Mouse (Mus musculus): ENCODE measurements at regions not wholly inside any gene's neighbourhood (a gene's known extent, or its start where the extent isn't known, plus 50 kb on each side); places are given as distances from the start of the nearest gene placed in this dataset.

GRCm38 (mm10) chr11:112930186-112930808 lies 148.3 kb downstream of the Sox9 start:
- ATAC-seq, result peak; percentile 68
- no peaks in the 10 kb centered on the region for H3K27me3 ChIP-seq (replicated peaks; ENCODE audit: insufficient read depth, low read length)
- no peak overlapping the region for H3K4me3 ChIP-seq (ENCODE audit: low read depth, low read length)
- no peak overlapping the region for H3K4me2 ChIP-seq (replicated peaks; ENCODE audit: low read depth, low read length)
- H3K4me1 ChIP-seq (ENCODE audit: insufficient read depth, low read depth, low read length), result no peaks in the 10 kb centered on the region; the same call in 1 of the 2 replicates
- H3K9ac ChIP-seq (replicated peaks; ENCODE audit: low read depth), result no peak overlapping the region
- peak; percentile 73 for DNase-seq (ENCODE audit: low spot score)
- no peaks in the 10 kb centered on the region for H3K36me3 ChIP-seq (ENCODE audit: insufficient read depth, low read length)
- TF ChIP-seq CTCF (IDR thresholded peaks at IDR 0.05) (no peak), EP300 (IDR thresholded peaks at IDR 0.05) (peak; percentile 23; the same call in 1 of the 2 replicates)
- no peak overlapping the region for H3K27ac ChIP-seq (ENCODE audit: low read length)
- 39% methylated on average over 10 of the region's 10 CpGs for WGBS
- H3K9me3 ChIP-seq (ENCODE audit: low read length), result no peaks in the 10 kb centered on the region

GRCm38 (mm10) chr11:112938035-112938434 lies 156.0 kb downstream of the Sox9 start:
- ATAC-seq, result no peak
- H3K27ac ChIP-seq (ENCODE audit: low read length), result no peak overlapping the region
- no peaks in the 10 kb centered on the region for H3K27me3 ChIP-seq (replicated peaks; ENCODE audit: insufficient read depth, low read length)
- H3K4me2 ChIP-seq (replicated peaks; ENCODE audit: low read depth, low read length), result no peak overlapping the region
- no peak overlapping the region for H3K9ac ChIP-seq (replicated peaks; ENCODE audit: low read depth)
- TF ChIP-seq EP300 (IDR thresholded peaks at IDR 0.05) (no peak), CTCF (IDR thresholded peaks at IDR 0.05) (no peak)
- WGBS, result 77% methylated on average over 10 of the region's 10 CpGs
- no peaks in the 10 kb centered on the region for H3K4me1 ChIP-seq (ENCODE audit: insufficient read depth, low read depth, low read length)
- H3K36me3 ChIP-seq (ENCODE audit: insufficient read depth, low read length), result no peaks in the 10 kb centered on the region
- no peaks in the 10 kb centered on the region for H3K9me3 ChIP-seq (ENCODE audit: low read length)
- no peak for DNase-seq (ENCODE audit: low spot score)
- H3K4me3 ChIP-seq (ENCODE audit: low read depth, low read length), result no peak overlapping the region

GRCm38 (mm10) chr11:112951421-112951820 lies 169.4 kb downstream of the Sox9 start:
- H3K4me1 ChIP-seq (ENCODE audit: insufficient read depth, low read depth, low read length), result no peaks in the 10 kb centered on the region; the same call in 1 of the 2 replicates
- H3K9ac ChIP-seq (replicated peaks; ENCODE audit: low read depth), result no peak overlapping the region
- no peaks in the 10 kb centered on the region for H3K9me3 ChIP-seq (ENCODE audit: low read length)
- no peaks in the 10 kb centered on the region for H3K36me3 ChIP-seq (ENCODE audit: insufficient read depth, low read length)
- DNase-seq (ENCODE audit: low spot score) (no peak), ATAC-seq (no peak)
- no peak for TF ChIP-seq CTCF (IDR thresholded peaks at IDR 0.05)
- no peak for TF ChIP-seq EP300 (IDR thresholded peaks at IDR 0.05)
- no peaks in the 10 kb centered on the region for H3K27me3 ChIP-seq (replicated peaks; ENCODE audit: insufficient read depth, low read length)
- no peak overlapping the region for H3K4me2 ChIP-seq (replicated peaks; ENCODE audit: low read depth, low read length)
- no peak overlapping the region for H3K4me3 ChIP-seq (ENCODE audit: low read depth, low read length)
- 70% methylated on average over 4 of the region's 4 CpGs for WGBS
- H3K27ac ChIP-seq (ENCODE audit: low read length), result no peak overlapping the region

DNA sequence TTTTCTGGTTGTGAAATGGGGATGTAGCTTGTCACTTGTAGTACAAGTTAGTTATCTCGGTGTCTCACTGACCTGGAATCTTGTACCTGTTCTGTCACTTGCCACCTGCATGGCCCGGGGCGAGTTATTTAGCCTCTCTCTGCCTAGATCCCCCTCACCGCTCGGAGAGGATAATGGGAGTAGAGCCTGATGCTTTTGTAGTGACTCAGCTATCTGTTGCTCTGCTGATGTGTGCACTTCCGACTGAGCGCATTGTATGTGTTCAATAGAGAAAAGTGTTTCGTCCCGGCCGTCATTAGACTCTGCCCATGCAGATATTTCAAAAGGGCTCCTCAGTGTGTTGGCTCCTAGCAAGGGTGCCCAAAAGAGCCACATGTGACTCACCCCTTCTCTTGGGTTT lies 170.3 kb downstream of the Sox9 start:
- no peak for DNase-seq (ENCODE audit: low spot score)
- WGBS, result 85% methylated on average over 10 of the region's 10 CpGs
- H3K9me3 ChIP-seq (ENCODE audit: low read length), result no peaks in the 10 kb centered on the region
- H3K27me3 ChIP-seq (replicated peaks; ENCODE audit: insufficient read depth, low read length), result no peaks in the 10 kb centered on the region
- H3K36me3 ChIP-seq (ENCODE audit: insufficient read depth, low read length), result no peaks in the 10 kb centered on the region
- no peak overlapping the region for H3K27ac ChIP-seq (ENCODE audit: low read length)
- H3K4me3 ChIP-seq (ENCODE audit: low read depth, low read length), result no peak overlapping the region
- H3K4me1 ChIP-seq (ENCODE audit: insufficient read depth, low read depth, low read length), result no peaks in the 10 kb centered on the region; the same call in 1 of the 2 replicates
- H3K9ac ChIP-seq (replicated peaks; ENCODE audit: low read depth), result no peak overlapping the region
- TF ChIP-seq EP300 (IDR thresholded peaks at IDR 0.05) (no peak), CTCF (IDR thresholded peaks at IDR 0.05) (no peak)
- H3K4me2 ChIP-seq (replicated peaks; ENCODE audit: low read depth, low read length), result no peak overlapping the region
- ATAC-seq, result no peak

DNA sequence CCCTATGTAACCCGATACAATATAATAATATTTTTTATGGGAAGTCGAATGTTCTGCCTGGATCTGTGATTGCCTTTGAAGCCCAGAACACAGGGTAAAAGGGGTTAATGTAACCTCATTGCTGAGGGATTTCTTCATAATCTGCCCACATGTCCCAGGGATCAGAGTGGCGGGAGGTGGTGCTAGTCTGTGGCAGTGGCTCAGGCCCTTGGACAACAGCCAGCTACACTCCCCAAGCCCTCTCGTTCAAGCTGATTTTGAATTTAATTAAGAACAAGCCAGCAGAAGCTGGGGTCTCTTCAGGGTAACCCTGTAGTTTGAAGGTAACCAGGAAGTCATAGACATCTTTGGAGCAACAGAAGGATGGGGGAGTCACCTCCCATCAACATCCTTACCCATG lies 171.5 kb downstream of the Sox9 start:
- Histone ChIP-seq H3K4me2 (replicated peaks; ENCODE audit: low read depth, low read length) (no peak overlapping the region), H3K4me1 (ENCODE audit: insufficient read depth, low read depth, low read length) (no peaks in the 10 kb centered on the region; the same call in 1 of the 2 replicates), H3K4me3 (ENCODE audit: low read depth, low read length) (no peak overlapping the region), H3K27me3 (replicated peaks; ENCODE audit: insufficient read depth, low read length) (no peaks in the 10 kb centered on the region), H3K9me3 (ENCODE audit: low read length) (no peaks in the 10 kb centered on the region), H3K9ac (replicated peaks; ENCODE audit: low read depth) (no peak overlapping the region), H3K36me3 (ENCODE audit: insufficient read depth, low read length) (no peaks in the 10 kb centered on the region), H3K27ac (ENCODE audit: low read length) (no peak overlapping the region)
- no peak for ATAC-seq
- DNase-seq (ENCODE audit: low spot score), result peak; percentile 20
- no peak for TF ChIP-seq EP300 (IDR thresholded peaks at IDR 0.05)
- TF ChIP-seq CTCF (IDR thresholded peaks at IDR 0.05), result no peak
- WGBS, result 33% methylated on average over 4 of the region's 4 CpGs

DNA sequence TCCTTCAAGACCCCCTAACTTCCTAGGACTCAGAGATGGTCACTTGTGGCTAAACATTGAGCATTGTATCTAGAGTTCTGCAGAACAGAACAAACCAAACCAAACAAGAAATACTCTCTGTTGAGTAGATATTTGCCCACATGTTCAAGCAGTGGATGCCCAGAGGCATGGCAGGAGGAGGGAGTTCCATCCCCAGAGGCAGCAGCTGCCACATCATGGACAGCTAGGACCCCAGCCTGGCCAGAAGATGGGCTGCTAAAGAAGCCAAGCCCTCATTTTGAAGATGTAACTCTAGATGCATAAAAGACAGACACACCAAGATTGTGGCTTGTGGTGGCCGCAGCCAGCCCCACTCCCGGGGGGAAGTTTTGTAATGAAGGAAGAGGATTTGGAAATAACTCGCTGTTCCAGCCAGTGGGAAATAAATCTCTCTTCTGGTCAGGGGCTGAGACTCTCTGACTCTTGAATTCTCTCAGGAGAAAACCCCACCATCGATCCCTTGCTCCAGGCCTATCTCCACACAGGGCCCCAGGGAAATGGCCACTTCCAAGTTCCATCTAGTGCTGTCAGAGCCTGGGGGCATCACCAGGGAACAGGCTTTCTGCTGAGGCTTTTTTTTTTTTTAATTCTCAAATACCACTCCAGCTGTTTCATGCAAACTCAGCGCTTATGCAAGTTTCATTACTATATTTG lies 174.9 kb downstream of the Sox9 start:
- no peak overlapping the region for H3K4me2 ChIP-seq (replicated peaks; ENCODE audit: low read depth, low read length)
- no peaks in the 10 kb centered on the region for H3K9me3 ChIP-seq (ENCODE audit: low read length)
- TF ChIP-seq CTCF (IDR thresholded peaks at IDR 0.05) (no peak), EP300 (IDR thresholded peaks at IDR 0.05) (no peak)
- no peaks in the 10 kb centered on the region; the same call in 1 of the 2 replicates for H3K4me1 ChIP-seq (ENCODE audit: insufficient read depth, low read depth, low read length)
- no peaks in the 10 kb centered on the region for H3K36me3 ChIP-seq (ENCODE audit: insufficient read depth, low read length)
- no peak overlapping the region for H3K4me3 ChIP-seq (ENCODE audit: low read depth, low read length)
- no peak overlapping the region for H3K27ac ChIP-seq (ENCODE audit: low read length)
- H3K27me3 ChIP-seq (replicated peaks; ENCODE audit: insufficient read depth, low read length), result no peaks in the 10 kb centered on the region
- ATAC-seq, result 0 out of 2 replicates have a peak, but pooled peaks have one; percentile 6
- WGBS, result 36% methylated on average over 5 of the region's 5 CpGs
- no peak overlapping the region for H3K9ac ChIP-seq (replicated peaks; ENCODE audit: low read depth)
- peak; percentile 63 for DNase-seq (ENCODE audit: low spot score)

Data from lung, postnatal 0 days (tissue).